Mouse (Mus musculus): Measurements from ENCODE around the gene Arpc5l.

Arpc5l gene

DNA sequence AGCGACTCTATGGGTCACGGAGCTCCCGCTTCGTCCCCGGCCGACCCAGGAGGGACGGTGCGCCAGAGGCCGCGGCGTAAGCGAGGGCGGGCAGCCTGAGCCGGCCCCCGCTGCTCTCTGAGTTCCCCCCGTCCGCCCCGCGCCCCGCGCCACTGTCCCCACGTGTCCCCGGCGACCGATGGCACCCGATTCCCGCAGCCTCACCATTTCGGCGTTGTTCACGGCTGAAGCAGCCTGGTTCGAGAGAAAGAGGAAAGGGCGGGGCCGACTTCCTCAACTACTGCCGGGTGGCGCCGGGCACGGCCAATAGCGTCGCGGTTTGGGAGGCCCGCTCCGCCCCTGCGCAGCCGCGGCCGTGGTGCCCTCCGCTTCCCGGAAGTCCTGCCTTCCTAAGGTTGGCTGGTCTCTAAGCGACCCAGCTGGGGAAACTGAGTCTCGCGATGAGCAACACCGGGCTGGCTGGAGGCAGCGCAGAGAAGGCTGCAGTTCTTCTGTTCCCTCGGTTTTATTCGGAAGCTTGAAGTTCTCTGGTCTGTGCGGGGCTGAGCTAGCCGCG lies at the start of gene Arpc5l:
Gene Arpc5l (plus strand): TSS at position 469 of the 556 bp plus-strand sequence.
- peak; percentile 94 to 95 for DNase-seq

DNA sequence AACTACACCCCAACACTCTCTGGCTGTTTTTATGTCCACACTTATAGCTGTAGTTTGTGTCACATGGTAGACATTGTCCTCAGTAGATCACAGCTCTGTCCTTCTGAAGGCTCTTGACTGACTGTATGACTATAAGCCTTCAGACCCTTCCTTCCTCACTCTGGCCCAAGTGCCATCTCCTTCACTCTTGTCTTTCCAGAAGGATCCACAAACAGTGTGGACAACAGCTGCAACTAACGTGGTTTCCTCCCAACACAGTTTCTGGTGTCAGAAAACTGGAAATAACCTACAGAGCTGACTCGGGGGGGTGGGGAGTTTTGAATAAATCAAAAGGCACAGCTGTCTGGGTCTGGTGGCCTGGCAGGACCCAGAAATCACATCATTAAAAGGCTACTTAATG lies 49.1 kb upstream of the Arpc5l start:
- DNase-seq, result no peak

DNA sequence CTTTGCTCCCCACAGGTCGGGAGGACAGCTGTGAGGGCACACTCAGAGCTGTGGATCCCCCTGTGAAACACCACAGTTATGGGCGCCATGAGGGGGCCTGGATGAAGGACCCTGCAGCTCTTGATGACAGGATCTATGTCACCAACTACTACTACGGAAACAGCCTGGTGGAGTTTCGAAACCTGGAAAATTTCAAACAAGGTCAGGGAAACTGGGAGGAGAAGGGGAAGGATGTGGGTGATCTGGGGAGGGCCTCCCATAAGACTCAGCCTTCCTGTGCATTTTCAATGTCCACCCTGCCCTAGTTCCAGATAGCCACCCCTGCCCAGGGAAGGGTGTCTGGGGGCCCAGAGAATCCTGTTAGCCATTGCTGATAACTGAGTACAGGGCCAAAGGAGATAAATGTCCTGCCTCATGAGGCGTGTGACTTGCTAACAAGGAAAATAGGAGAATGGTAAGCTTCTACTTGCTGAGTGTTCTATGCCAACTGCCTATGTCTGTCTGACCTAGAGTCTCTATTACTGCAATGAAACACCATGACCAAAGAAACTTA lies 47.4 kb upstream of the Arpc5l start:
- no peak for DNase-seq

DNA sequence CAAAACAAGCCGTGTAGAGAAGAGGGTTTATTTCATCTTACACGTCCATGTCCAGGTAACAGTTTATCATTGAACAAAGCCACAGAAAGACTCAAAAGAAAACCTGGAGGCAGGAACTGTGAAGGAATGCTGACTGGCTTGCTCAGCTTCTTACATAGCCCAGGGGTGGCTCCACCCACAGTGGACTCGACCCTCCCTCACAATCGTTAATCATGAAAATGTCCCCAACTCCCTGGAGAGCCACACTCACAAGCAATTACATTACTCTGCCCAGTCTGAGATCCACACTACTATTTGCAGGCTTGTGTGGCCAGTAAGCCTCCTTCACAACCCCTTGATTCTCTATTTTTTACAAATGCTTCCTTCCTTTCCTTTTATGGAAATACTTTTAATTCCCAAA lies 41.0 kb upstream of the Arpc5l start:
- DNase-seq, result no peak

DNA sequence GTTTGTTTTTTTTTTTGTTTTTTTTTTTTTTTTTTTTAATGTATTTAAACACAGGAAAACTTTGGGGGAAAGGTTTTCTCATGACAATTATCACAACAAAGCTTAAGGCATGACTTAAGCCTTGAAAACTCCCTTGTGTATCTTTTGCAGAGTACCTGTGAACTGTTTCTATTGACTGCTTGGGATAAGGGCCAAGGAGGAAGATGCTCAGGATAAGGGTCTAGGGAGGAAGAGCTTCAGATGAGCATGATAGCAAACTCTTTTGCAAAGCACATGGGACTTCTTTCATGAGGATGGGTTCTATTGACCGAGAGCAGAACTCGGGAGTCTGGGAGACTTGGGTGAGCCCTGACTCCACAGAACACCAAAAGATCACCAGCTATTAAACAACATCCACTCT lies 35.5 kb upstream of the Arpc5l start:
- no peak for DNase-seq

DNA sequence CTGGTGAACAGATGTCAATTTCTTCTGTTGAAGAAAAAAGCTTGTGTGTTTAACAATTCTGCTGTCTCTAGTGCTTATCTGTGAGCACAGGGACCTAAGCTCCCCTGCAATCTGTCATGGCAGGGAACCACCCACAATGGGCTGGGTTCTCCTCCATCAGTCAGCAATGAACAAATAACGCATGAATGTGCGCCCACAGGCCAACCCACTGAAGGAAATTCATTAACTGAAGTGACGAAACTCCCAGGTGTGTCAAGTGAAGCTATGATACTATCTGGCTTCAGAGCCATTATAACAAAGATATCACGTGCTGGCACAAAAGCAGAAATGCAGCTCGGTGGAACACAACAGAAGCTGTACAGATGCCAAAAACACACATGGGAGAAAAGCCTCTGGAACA lies 35.1 kb upstream of the Arpc5l start:
- DNase-seq, result no peak

DNA sequence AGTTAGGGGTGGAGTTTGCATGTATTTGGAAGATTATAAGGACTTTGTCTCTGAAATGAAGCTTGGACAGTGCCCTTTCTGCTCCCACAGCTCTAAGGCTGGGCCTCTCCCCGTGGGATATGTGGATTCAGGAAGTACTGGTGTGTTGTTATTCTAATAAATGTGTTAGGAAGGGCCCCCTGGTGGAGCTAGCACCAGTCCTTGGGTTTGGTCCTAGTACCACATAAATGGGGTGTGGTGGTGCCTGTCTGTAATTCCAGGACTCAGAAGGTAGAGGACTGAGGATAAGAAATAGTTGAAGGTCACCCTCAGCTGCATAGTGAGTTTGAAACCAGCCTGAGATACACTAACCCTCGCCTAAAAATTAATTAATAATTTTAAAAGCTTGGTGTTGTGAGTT lies 31.9 kb upstream of the Arpc5l start:
- no peak for DNase-seq

DNA sequence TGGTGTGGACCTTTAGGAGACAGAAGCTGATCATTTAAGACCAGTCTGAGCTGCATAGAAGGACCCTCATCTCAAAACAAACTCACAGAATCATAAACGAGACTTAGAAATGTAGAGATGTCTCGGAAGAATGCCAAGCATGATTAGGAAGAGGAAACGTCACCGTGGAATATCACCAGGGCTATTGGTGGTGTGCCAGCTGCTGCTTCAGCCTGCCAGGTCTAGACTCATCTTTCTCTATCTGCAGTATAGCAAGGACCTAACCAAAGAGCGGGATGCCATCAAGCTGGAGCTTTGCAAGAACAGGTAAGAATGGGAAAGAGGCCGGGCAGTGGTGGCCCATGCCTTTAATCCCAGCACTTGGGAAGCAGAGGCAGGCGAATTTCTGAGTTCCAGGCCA lies 31.4 kb upstream of the Arpc5l start:
- peak; percentile 50 to 54 for DNase-seq

DNA sequence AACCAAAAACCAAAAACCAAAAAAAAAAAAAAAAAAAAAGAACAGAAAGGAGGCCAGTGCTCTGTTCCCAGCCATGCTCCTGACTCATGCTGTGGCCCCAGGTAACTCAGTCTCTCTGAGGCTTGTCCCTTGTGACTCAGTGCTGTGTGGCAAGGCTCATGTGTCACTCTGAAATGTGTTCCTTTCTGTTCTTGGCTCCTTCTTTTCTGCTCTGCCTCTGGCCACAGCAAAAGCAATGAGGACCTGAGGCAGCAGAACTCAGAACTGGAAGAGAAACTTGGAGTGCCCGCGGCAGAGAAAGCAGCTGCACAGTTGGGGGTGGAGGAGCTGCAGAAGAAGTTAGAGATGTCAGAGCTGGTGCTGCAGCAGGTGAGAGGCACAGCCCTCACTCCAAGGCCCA lies 31.0 kb upstream of the Arpc5l start:
- no peak for DNase-seq

DNA sequence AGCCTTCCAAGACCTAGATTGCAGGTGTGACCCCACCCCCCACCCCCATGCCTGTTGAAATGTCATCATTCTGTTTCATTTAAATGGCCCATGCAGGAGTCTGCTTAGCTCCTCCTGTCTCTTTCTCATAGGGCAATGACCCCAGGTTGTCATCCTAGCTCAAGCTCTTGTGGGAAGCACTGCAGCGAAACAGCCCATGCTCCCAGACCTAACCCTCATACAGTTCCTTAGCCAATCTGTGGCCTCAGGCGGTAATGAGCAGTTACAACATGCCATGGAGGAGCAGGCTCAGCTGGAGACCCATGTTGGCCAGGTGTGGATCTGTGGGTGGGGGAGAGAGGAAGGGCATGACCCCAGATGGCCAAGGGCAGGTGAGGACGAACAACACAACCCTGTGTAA lies 30.0 kb upstream of the Arpc5l start:
- DNase-seq, result no peak

DNA sequence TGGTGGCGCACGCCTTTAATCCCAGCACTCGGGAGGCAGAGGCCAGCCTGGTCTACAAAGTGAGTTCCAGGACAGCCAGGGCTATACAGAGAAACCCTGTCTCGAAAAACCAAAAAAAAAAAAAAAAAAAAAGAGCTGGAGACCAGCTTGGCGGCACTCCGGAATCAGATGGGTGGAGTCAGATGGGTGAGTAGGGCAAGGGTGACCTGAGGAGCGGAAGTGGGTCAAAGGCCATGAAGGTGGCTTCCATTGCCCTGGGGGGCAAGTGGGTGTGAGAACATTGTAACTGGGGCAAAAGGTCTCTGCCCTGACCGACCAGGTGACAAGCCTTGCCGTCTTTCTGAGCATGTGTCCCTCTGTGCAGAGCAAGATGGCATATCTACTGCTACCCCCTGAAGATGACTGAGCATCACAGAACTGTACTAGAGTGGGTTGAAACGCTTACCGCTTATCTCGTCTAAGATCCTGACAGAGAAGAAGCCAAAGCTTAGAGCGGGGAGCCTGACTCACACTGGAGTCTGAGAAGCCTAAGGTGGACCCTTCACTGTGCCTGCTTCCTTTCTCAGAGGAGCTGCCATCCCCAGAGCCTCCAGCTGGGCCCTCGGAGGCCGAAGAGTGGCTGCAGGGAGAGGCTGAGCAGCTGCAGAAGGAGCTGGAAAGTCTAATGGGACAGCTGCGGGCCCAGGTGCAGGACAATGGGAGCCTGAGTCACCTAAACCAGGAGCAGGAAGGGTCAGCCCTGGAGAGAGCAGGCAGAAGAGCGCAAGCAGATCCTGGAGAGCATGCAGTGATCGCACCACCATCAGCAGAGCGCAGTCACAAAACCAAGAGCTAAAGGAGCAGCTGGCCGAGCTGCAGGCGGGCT lies 29.0 kb upstream of the Arpc5l start:
- DNase-seq, result no peak

DNA sequence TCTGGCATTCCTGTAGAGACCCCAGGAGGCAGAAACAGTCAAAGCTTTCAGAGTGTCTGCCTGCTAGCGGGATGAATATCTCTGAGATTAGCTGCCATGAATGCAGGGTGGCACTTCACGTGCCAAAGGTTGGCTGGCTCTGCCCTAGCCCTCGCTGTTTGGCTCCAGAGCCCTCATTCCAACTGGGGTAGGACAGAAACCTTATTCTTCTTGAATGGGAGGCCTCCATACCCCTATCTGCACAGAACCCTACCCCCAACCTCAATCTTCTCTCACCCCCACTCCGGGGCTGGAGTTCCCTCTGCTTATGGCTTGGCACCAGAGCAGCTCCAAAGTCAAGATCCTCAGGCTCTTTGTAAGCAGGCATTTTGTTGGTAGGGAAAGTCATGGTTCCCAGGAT lies 27.3 kb upstream of the Arpc5l start:
- DNase-seq, result no peak

DNA sequence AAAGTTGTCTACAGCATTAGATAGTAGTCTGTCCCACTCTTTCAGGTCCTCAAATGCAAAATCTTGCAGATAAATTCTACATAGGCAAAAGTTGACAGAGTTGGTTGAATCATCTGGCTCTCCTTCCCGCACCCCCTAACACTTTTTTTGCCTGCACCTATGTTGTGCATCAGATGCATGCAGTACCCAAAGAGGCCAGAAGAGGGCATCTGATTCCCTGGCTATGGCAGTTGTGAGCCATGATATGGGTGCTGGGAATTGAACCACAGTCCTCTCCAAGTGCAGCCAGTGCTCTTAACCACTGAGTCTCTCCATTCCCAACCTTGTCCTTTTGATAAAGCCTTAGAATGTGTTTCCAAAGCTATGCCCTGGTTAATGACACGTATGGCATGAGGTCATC lies 21.7 kb upstream of the Arpc5l start:
- no peak for DNase-seq

DNA sequence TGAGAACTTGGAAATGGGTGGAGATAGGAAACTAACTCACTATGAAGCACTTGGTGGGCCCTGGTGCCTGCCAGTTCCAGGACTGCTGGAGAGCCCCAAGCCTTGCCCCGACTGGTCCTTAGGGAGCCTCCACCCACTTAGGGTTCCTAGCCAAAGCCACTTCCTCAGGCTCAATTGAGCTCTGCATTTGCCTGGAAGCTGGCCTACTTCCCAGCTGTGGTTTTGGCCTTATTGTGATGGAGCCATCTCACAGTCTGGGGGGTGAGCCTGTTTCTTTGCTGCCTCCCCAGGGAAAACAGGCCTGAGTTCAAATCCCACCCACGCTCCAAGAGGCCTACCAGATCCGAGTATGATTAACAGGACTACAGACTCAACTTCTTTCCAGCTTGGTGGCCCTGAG lies 18.6 kb upstream of the Arpc5l start:
- DNase-seq, result peak; percentile 51 to 64

DNA sequence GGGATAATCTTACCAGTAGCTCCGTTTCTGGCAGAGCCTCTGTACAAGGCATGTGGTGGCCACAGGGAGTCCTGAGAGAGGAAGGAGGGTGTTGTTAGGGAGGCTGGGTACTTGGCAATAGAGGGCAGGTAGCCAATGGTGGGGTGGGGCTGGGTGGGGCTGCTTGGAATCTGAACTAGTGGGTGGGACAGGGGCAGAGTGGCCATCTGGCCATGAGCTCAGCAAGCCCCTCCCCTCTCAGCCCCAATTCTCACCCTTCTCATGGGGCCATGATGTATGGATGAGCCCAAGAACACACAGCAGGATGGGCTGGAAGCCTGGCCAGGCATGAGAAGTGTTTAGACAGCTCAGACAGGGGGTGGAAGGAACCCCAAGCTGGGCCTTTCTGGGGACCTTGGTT lies 17.8 kb upstream of the Arpc5l start:
- DNase-seq, result no peak

DNA sequence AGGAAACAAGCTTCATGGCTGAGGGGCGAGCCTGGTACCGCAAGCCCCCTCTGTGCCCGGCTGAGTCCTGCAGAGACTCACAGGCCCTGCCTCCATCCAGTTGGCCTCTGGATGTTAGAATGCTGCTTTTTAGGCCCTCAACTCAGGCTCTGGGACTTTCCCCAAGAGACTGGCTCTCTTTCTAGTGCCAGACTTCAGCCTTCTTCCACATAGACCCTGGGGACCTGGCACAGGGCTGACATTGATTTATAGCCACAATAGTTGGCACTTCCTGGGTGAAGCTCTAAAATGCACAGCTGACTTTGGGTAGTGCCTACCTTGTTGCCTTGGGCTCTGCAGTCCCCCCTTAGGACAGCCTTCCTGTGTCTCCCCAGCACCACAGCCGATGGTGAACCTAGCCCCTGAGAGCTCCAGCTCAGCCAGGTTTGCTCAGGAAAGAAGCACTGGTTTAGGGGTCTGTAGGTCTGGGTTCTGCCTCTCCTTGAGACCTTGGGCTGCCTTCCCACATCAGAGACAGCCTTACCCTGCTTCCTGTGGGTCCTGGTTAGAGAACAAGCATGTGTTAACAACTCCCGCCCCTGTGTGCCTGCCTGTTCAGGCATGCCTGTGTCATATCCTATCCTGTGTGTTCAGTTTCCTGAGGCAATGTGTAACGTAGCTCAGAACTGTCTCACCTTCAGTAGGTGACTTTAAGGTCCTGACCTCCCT lies 17.2 kb upstream of the Arpc5l start:
- no peak for DNase-seq

DNA sequence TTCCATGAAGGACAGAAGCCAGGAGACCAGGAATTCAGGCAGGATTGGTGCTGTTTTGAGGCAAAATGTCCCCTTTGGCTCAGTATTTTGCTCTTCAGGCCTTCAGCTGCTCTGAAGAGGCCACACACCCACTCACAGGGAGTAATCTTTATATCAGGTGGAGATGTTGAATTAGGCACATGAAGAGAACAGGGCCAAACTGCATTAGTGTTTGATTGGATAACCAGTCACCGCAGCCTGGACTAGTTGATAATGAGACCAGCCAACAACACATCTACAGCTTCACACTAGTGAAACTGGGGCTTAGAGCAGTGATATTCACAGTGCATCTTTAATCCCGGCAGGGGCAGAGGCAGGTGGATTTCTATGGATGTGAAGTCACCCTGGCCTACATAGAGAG lies 16.2 kb upstream of the Arpc5l start:
- DNase-seq, result no peak

DNA sequence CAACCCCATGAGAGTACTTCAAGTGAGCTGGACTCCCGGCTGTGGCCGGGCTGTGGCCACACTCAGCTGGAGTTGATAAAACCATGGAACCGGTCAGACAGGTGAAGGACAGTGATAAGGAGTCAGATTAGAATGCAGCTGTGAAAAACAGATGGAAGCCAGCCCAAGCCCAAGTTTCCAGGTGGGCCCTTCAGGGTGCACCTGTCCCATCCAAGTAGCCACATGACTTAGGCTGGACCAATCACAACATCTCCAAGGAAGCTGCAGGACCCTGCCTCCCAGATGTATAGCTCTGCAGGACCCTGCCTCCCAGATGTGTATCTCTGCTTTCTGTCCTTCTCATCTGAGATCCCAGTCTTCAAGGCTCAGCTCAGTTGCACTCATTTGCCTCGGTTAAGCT lies 13.1 kb upstream of the Arpc5l start:
- no peak for DNase-seq

DNA sequence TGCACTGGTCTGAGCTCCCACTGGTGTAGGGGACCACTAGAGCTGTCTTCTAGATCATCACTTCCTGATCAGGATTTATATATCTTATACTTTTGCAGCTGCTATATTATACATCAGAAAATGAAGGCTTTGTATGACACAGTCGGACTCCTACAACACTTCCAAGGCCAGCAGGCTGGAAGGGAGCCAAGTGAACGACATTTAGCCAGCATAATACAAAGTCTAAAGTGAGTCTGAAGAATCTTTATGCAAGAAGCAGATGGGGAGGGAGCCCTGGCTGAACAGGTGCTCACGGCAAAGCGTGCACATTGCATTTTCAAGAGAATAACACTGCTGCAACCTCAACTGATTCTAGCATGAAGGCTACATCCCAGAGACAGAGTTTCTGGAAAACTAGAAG lies 12.7 kb upstream of the Arpc5l start:
- DNase-seq, result no peak

DNA sequence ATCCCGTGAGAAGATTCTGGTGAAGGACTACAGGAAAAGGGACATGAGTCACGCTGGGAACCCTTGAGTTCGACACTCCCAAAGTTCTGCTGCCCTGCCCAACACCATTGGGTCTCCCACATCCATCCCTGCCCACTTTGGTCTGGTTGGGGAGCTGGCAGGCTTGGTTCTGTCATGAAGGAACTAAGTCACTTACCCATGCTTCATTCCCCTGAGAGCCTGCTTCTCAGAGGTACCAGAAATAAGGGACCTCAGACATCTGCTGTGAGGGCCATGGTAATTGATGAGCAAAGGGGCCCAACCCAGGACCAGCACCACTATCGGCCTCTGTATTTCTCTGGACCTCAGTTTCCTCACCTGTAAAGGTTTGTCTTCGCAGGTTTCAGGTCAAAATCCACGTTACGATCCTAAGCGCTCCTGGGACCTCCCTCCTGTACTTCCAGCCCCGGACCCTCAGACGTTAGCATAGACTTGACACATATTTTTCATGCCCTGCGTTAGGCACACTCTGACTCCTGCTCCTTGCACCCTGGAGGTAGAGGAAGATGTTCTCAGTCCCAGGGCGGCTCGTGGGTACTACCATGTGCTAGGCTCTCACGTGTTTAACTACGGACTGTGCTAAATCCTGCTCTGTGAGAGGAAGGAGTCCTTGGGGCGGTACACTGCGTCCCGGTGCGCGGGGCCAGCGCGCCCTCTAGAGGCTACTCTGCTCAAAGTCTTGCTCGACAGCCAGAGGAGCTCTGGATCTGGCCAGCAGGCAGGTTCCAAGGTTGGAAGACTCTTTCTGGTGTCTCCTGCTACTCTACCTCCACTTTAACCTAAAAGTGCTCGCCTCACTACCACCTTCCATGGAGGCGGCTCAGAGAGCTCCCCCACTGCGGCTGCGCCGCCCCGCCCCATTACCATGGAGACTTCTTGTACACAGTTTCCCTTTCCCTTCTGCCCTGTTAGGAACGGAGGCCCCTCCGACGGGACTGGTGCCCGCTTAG lies 7.5 kb upstream of the Arpc5l start, which contains the start of gene Wdr38:
Gene Wdr38 (plus strand): TSS at position 91 of the 989 bp plus-strand sequence.
- peak; percentile 89 to 90 for DNase-seq

DNA sequence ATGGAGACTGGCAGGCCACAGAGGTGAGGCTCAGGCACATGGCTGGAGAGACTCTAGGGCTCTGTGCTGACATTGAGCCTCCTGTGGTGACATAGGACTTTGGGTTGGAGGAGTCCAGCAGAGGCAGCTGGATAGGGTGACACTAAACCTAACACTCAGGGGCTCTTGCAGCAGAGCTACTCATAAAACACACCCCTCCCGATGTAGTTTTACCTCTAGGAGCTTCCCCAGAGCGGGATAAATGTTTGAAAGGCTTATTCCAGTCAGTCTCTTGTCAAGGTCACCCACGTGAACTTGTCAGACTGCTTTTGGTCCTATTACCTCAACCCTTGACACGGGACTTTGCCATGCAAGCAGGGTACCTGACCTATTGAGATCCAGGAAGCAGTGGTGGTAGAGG lies 5.8 kb upstream of the Arpc5l start:
- no peak for DNase-seq

DNA sequence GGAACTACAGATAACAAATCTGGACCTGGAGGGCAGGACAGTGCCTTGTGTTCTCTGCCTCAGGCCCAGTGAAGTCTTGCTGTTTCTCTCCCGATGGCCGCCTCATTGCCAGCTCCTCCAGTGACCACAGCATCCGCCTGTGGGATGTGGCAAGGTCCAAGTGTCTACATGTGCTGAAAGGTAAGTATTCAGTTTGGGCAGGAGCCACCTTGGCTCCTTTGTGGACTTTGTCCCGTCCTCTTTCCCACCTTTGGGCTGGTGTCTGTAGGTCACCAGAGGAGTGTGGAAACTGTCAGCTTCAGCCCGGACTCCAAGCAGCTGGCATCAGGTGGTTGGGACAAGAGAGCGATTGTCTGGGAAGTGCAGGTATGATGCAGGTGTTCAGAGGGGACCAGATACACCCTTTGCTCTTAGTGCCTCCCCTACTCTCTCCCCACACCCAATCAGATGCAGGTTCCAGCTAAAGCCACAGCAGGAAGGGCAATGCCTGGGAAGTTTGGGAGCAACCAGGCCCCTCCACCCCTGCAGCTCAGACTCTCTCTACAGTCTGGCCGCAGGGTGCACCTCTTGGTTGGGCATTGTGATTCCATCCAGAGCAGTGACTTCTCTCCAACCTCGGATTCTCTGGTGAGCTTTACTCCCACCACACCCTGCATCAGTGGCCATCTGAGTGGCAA lies 5.1 kb upstream of the Arpc5l start:
- no peak for DNase-seq
